14 mouse cellular contexts compared by ENCODE assay signal in the genomic region with DNA sequence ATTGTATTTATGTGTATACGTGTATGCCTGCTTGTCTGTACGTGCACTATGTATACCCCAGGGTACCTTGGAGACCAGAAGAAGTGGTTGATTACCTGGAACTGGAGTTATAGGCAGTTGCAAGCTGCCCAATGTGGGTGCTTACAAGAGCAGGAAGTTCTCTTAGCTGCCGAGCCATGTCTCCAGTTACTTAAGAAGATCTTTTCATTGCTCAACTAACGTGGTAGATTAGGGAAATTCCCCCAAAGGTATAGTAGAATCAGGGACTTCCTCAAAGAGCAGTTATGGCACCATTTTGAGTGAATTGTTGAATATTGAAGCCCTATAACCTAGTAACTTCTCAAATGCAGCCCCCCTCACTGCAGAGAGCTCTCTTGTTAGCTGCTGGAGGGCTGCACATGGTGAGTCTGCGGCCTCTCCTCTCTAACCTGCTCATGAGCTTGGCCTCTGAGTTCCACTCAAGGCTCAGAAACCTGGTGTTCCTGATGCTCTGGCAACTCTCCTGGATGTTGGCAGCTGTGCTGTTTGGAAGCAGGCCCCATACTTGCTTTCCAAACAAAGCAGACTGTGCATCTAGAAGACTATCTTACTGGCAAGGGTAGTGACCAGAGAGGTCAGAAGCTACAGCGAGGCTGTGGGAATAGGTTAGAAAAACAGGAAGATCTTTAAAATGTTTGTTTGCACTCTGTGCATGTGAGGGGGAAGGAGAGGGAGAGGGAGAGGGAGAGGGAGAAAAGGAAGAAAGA. TPM values are rescaled to one million over a fixed set of nuclear protein-coding genes. Genes with fewer than 3 reads are reported as not detected.
A peak's percentile ranks its signal among the peaks of the same experiment; 100 is the strongest.
DNase-seq lines count a peak whose midpoint lies in the region; ATAC-seq and TF ChIP-seq lines count a peak whose summit lies in the region.
"Had no signal": no experiment of that assay in that cellular context is flagged by ENCODE, and none has a peak within 500 bp of the region (broad histone marks: within the 10 kb centered on the region; RNA-seq: fewer than 3 reads in every experiment).

No protein-coding gene starts in this region.

- no peaks in the 10 kb centered on the region for H3K36me3 ChIP-seq in kidney, adult 2 months (ENCODE audit: control insufficient read depth, insufficient read depth, low read length)
- H3K36me3 ChIP-seq: hindbrain, embryonic 15.5 days; midbrain, embryonic 10.5 days; neural tube, embryonic 12.5 days had no signal

- no peaks in the 10 kb centered on the region for H3K27me3 ChIP-seq in kidney, adult 2 months (replicated peaks; ENCODE audit: control insufficient read depth, insufficient read depth, low read length)
- H3K27me3 ChIP-seq: hindbrain, embryonic 15.5 days; neural tube, embryonic 12.5 days had no signal

- H3K4me1 ChIP-seq in kidney, adult 2 months (ENCODE audit: control insufficient read depth, insufficient read depth, low read length), result no peaks in the 10 kb centered on the region
- H3K4me1 ChIP-seq: midbrain, embryonic 10.5 days; neural tube, embryonic 12.5 days had no signal

- no peak for TF ChIP-seq POLR2A in kidney, adult 2 months (IDR thresholded peaks at IDR 0.05; ENCODE audit: low read depth, low read length)

- TF ChIP-seq CTCF in kidney, adult 2 months (conservative IDR thresholded peaks at IDR 0.05; ENCODE audit: insufficient read depth, insufficient read length, low read depth, low read length), result no peak

- no peak overlapping the region for H3K4me3 ChIP-seq in kidney, adult 2 months (ENCODE audit: insufficient read depth, low read depth, low read length)
- H3K4me3 ChIP-seq: hindbrain, embryonic 15.5 days; midbrain, embryonic 10.5 days; neural tube, embryonic 12.5 days had no signal

- ATAC-seq in CD4-positive, CD25-positive, alpha-beta regulatory T cell, adult 4 months, result peak; percentile 43
- peak; percentile 41 for ATAC-seq in inflammation-experienced regulatory T-cells, adult 6 months
- ATAC-seq in cerebellum, adult (ENCODE audit: insufficient number of reproducible peaks, low FRiP score, low TSS enrichment), result no peak
- ATAC-seq: liver, postnatal 0 days had no signal

- WGBS in kidney, adult 2 months, result 70% methylated on average over 6 of the region's 6 CpGs

- DNase-seq in kidney, adult 2 months, result peak; percentile 13
- no peak for DNase-seq in kidney, postnatal 10 days
- DNase-seq in heart, adult 8-10 months (ENCODE audit: low spot score), result peak; percentile 36
- no peak for DNase-seq in frontal cortex, postnatal 25 days (ENCODE audit: low spot score in 2 of 2)
- no peak for DNase-seq in layer of hippocampus, adult 11-12 months (ENCODE audit: low spot score)
- DNase-seq: kidney, postnatal 25 days; liver, postnatal 0 days; right cerebral cortex, postnatal 14 days had no signal

- no peak overlapping the region for H3K27ac ChIP-seq in kidney, adult 2 months (ENCODE audit: insufficient read depth, low read depth, low read length)
- H3K27ac ChIP-seq: hindbrain, embryonic 15.5 days; midbrain, embryonic 10.5 days; neural tube, embryonic 12.5 days had no signal

RNA-seq across cellular contexts. Expression of gene Gm9833, which starts 10.6 kb away (rescaled TPM):
- 0.16 TPM in 1 of 2 replicates, not detected in the other for polyA plus RNA-seq in kidney, adult 2 months (2012; rRNA removed)
- polyA plus RNA-seq in CD4-positive, CD25-positive, alpha-beta regulatory T cell, adult 4 months (2017; shearing (Covaris generic)), result under 1 TPM in 1 of 2 experiments, not detected in 1; 0.26 TPM
- total RNA-seq in heart, adult 8-10 months (2022), result under 1 TPM; 0.28 to 0.84 (median 0.42) TPM
- under 1 TPM in 1 of 3 experiments, not detected in 2; 0.24 TPM for polyA plus RNA-seq in inflammation-experienced regulatory T-cells, adult 6 months (2017; shearing (Covaris generic))

Comparison
In these comparisons a context has a peak if more than half of its experiments do, and no peak if none do; other contexts are left out.
1. DNase-seq: peak in kidney, adult 2 months (single experiment) and heart, adult 8-10 months (single experiment); none in kidney, postnatal 10 days (single experiment), frontal cortex, postnatal 25 days (0 of 2) and layer of hippocampus, adult 11-12 months (single experiment).